Mouse (Mus musculus) olfactory bulb, adult 2 months (tissue): Measurements from ENCODE around the gene 1300017J02Rik. TPM values are rescaled to one million over a fixed set of nuclear protein-coding genes. Genes with fewer than 3 reads are reported as not detected.

Experiments used
- H3K27ac ChIP-seq: fragments of 200-500 bp; 2 replicates; pipeline ENCODE4 v1.5.1; 2012; ENCODE audit warnings: low read depth, low read length; ENCODE audit not compliant: insufficient read depth
- H3K4me1 ChIP-seq: fragments of 200-500 bp; 2 replicates; pipeline ENCODE4 v1.6.1; 2012; ENCODE audit warnings: low read length; ENCODE audit not compliant: control insufficient read depth, insufficient read depth
- H3K4me3 ChIP-seq: fragments of 200-500 bp; 2 replicates; pipeline ENCODE4 v1.5.1; 2012; ENCODE audit warnings: mild to moderate bottlenecking, low read depth, low read length, moderate library complexity; ENCODE audit not compliant: insufficient read depth
- CTCF ChIP-seq: fragments of 200-500 bp; IDR thresholded peaks from 2 replicates; pipeline ENCODE4 v1.5.1; 2012; ENCODE audit warnings: low read depth, mild to moderate bottlenecking, low read length, moderate library complexity; ENCODE audit not compliant: insufficient read depth
- POLR2A ChIP-seq: fragments of 200-500 bp; IDR thresholded peaks from 2 replicates; pipeline ENCODE4 v1.6.1; 2012; ENCODE audit warnings: mild to moderate bottlenecking, low read depth, low read length, moderate library complexity; ENCODE audit not compliant: insufficient read depth
- WGBS: fragments of 180-500 bp; shearing (Covaris S2); methylation state at CpG from one replicate; pipeline ENCODE4 v1.1.7; 2018; 5-methylcytosine and 5-hydroxymethylcytosine counted together
- polyA plus RNA-seq: library from polyadenylated mRNA; stranded (reverse); fragments of >200 nt; gene quantifications from 2 replicates; pipeline ENCODE4 v1.2.4, GENCODE M21; 2012; ENCODE audit warnings: low replicate concordance; ENCODE audit not compliant: missing spikeins, insufficient read depth, insufficient read length

Gene 1300017J02Rik
- polyA plus RNA-seq, 1 experiment, result not detected

GRCm38 (mm10) chr9:103241206-103241605, 63.7 kb downstream of the 1300017J02Rik start:
- no peaks in the 10 kb centered on the region for H3K4me1 ChIP-seq
- no peak overlapping the region for H3K27ac ChIP-seq
- H3K4me3 ChIP-seq, result no peak overlapping the region
- 86% methylated on average over 2 of the region's 2 CpGs for WGBS
- TF ChIP-seq POLR2A (no peak), CTCF (no peak)

GRCm38 (mm10) chr9:103239471-103239870, 65.4 kb downstream of the 1300017J02Rik start:
- 91% methylated on average over 6 of the region's 6 CpGs for WGBS
- TF ChIP-seq CTCF (no peak), POLR2A (no peak)
- no peak overlapping the region for H3K27ac ChIP-seq
- H3K4me1 ChIP-seq, result no peaks in the 10 kb centered on the region
- H3K4me3 ChIP-seq, result no peak overlapping the region

- no peak overlapping the region for H3K4me3 ChIP-seq
- WGBS, result 65% methylated on average over 7 of the region's 7 CpGs
- no peak overlapping the region for H3K27ac ChIP-seq
- no peak for TF ChIP-seq POLR2A
- no peak for TF ChIP-seq CTCF
- peaks cover 8% of the 10 kb centered on the region for H3K4me1 ChIP-seq
Measured at GRCm38 (mm10) chr9:103234565-103235165, 70.2 kb downstream of the 1300017J02Rik start.

- TF ChIP-seq POLR2A (no peak), CTCF (no peak)
- H3K4me3 ChIP-seq, result no peak overlapping the region
- no peak overlapping the region for H3K27ac ChIP-seq
- 75% methylated on average over 7 of the region's 7 CpGs for WGBS
- H3K4me1 ChIP-seq, result peaks cover 8% of the 10 kb centered on the region
Measured at GRCm38 (mm10) chr9:103234059-103234458, 70.8 kb downstream of the 1300017J02Rik start.

GRCm38 (mm10) chr9:103233006-103233395, 71.9 kb downstream of the 1300017J02Rik start:
- Histone ChIP-seq H3K4me1 (peaks cover 8% of the 10 kb centered on the region), H3K4me3 (no peak overlapping the region), H3K27ac (no peak overlapping the region)
- no peak for TF ChIP-seq CTCF
- no peak for TF ChIP-seq POLR2A
- 81% methylated on average over 7 of the region's 7 CpGs for WGBS

- Histone ChIP-seq H3K27ac (no peak overlapping the region), H3K4me1 (peaks cover 8% of the 10 kb centered on the region), H3K4me3 (no peak overlapping the region)
- TF ChIP-seq POLR2A, result no peak
- WGBS, result 95% methylated on average over 7 of the region's 7 CpGs
Measured at GRCm38 (mm10) chr9:103232232-103233005, 72.5 kb downstream of the 1300017J02Rik start.

- Histone ChIP-seq H3K27ac (no peak within 1 kb of the TSS), H3K4me3 (peak within 1 kb of the TSS; percentile 18)
Measured at GRCm38 (mm10) chr9:103230151-103230951, 74.5 kb downstream of the 1300017J02Rik start, which contains the start of the genes Gm20425 and Trf. Gm20425 (minus strand) TSS chr9:103230307. Trf (minus strand) TSS chr9:103230444.

GRCm38 (mm10) chr9:103229037-103229867, 75.6 kb downstream of the 1300017J02Rik start:
- Histone ChIP-seq H3K4me3 (no peak overlapping the region), H3K27ac (no peak overlapping the region)
- WGBS, result 93% methylated on average over 15 of the region's 15 CpGs

More at GRCm38 (mm10) chr9:103230151-103230951, 74.5 kb downstream of the 1300017J02Rik start, which contains the start of the genes Gm20425 and Trf:
- peaks cover 8% of the 10 kb centered on the region for H3K4me1 ChIP-seq
- TF ChIP-seq POLR2A (no peak), CTCF (no peak)
- WGBS, result 38% methylated on average over 29 of the region's 29 CpGs

More at GRCm38 (mm10) chr9:103229037-103229867, 75.6 kb downstream of the 1300017J02Rik start:
- H3K4me1 ChIP-seq, result peaks cover 8% of the 10 kb centered on the region
- TF ChIP-seq CTCF (no peak), POLR2A (no peak)
